Comparison of ENCODE assay signal across 9 mouse cellular contexts in the genomic region with DNA sequence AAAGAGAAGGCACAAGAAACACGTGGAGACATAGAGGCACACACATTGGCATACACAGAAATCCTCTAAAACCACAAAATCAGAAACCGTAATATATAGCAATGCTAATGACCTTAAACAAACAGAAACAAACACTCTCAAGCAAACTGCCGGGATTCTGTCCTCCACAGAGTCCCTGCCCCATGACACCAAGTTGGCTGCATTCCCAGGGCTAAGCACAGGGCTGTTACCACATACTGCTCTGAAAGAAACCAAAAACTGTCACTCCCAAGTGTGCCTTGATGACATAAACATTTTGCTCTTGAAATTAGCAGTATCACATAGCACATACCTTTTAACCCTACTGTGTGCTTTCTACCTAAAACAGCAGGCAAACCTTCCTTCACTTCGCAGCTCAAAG.
DNase-seq lines count a peak whose midpoint lies in the region; ATAC-seq lines count a peak whose summit lies in the region.
"Had no signal": no experiment of that assay in that cellular context is flagged by ENCODE, and none has a peak within 500 bp of the region (broad histone marks: within the 10 kb centered on the region; RNA-seq: fewer than 3 reads in every experiment).

No protein-coding gene starts in this region.

- no peak for ATAC-seq in neural tube, embryonic 15.5 days (ENCODE audit: low FRiP score)
- ATAC-seq: hindbrain, embryonic 16.5 days had no signal

- 64% methylated on average over 4 of the region's 4 CpGs for WGBS in neural tube, embryonic 15.5 days

- peak; percentile 51 for DNase-seq in testis, postnatal 10 days (ENCODE audit: low spot score)
- no peak for DNase-seq in testis, postnatal 14 days (ENCODE audit: low spot score)
- DNase-seq in gastrocnemius, postnatal 10 days, result peak; percentile 17
- DNase-seq in kidney, postnatal 10 days, result peak; percentile 83
- no peak for DNase-seq in frontal cortex, postnatal 25 days (ENCODE audit: low spot score in 2 of 2)
- DNase-seq in c-Kit-positive CD71-positive TER-119-positive erythroid progenitor cells, embryonic 14.5 days (ENCODE audit: low spot score), result no peak
- DNase-seq: thymus, postnatal 4 days had no signal

- H3K4me1 ChIP-seq in neural tube, embryonic 15.5 days, result no peaks in the 10 kb centered on the region

- no peak overlapping the region for H3K4me3 ChIP-seq in neural tube, embryonic 15.5 days (replicated peaks)

- H3K36me3 ChIP-seq in neural tube, embryonic 15.5 days, result no peaks in the 10 kb centered on the region

- no peak overlapping the region for H3K9ac ChIP-seq in neural tube, embryonic 15.5 days (replicated peaks)

- H3K27ac ChIP-seq in neural tube, embryonic 15.5 days (replicated peaks), result no peak overlapping the region

- H3K9me3 ChIP-seq in neural tube, embryonic 15.5 days (replicated peaks), result no peaks in the 10 kb centered on the region

- no peak overlapping the region for H3K4me2 ChIP-seq in neural tube, embryonic 15.5 days

- H3K27me3 ChIP-seq in neural tube, embryonic 15.5 days (replicated peaks), result no peaks in the 10 kb centered on the region

Comparison
In these comparisons a context has a peak if more than half of its experiments do, and no peak if none do; other contexts are left out.
1. DNase-seq: peak in testis, postnatal 10 days (single experiment), gastrocnemius, postnatal 10 days (single experiment) and kidney, postnatal 10 days (single experiment); none in testis, postnatal 14 days (single experiment), frontal cortex, postnatal 25 days (0 of 2) and c-Kit-positive CD71-positive TER-119-positive erythroid progenitor cells, embryonic 14.5 days (single experiment).